Mouse (Mus musculus) embryonic fibroblast, embryonic 13.5 days (primary cell): ENCODE results near the gene Chsy1.

Experiments used
- CTCF ChIP-seq: IDR thresholded peaks from 2 replicates; pipeline ENCODE4 v1.5.1; 2011; ENCODE audit warnings: mild to moderate bottlenecking, control low read depth, low read length, moderate library complexity, borderline replicate concordance; ENCODE audit not compliant: insufficient read depth
- POLR2A ChIP-seq: IDR thresholded peaks from 2 replicates; pipeline ENCODE4 v1.6.1; 2011; ENCODE audit warnings: low read depth, mild to moderate bottlenecking, control low read depth, low read length, moderate library complexity

- TF ChIP-seq CTCF = no peak
- TF ChIP-seq POLR2A = no peak
Measured at GRCm38 (mm10) chr7:66196609-66197445, 87.5 kb downstream of the Chsy1 start.
